Mouse (Mus musculus) embryo, embryonic 11.5 days (tissue): Measurements from ENCODE around the gene Mmp14.
A peak's percentile ranks its signal among the peaks of the same experiment; 100 is the strongest.

Experiments
- DNase-seq: peaks from one replicate; pipeline ENCODE4 v3.0.0-alpha.2; 2012; ENCODE audit warnings: low read depth, low spot score

The Mmp14 gene

GRCm38 (mm10) chr14:54433941-54434531 is 2.6 kb downstream of the Mmp14 start:
- DNase-seq, result no peak

GRCm38 (mm10) chr14:54435194-54435918 is 3.9 kb downstream of the Mmp14 start:
- no peak for DNase-seq

GRCm38 (mm10) chr14:54439155-54439554 is 7.7 kb downstream of the Mmp14 start:
- no peak for DNase-seq

- DNase-seq, result no peak
Observed at GRCm38 (mm10) chr14:54439610-54440009, 8.2 kb downstream of the Mmp14 start.

GRCm38 (mm10) chr14:54440538-54440937 is 9.1 kb downstream of the Mmp14 start:
- DNase-seq, result no peak

GRCm38 (mm10) chr14:54441365-54441764 is 10.0 kb downstream of the Mmp14 start:
- no peak for DNase-seq

GRCm38 (mm10) chr14:54442548-54442947 is 11.1 kb downstream of the Mmp14 start:
- DNase-seq, result no peak

- DNase-seq, result no peak
Observed at GRCm38 (mm10) chr14:54443196-54443595, 11.8 kb downstream of the Mmp14 start.

GRCm38 (mm10) chr14:54443712-54444618 is 12.6 kb downstream of the Mmp14 start:
- DNase-seq, result no peak

- DNase-seq, result no peak
Observed at GRCm38 (mm10) chr14:54445476-54445875, 14.1 kb downstream of the Mmp14 start.

- DNase-seq, result no peak
Observed at GRCm38 (mm10) chr14:54453566-54453965, 22.2 kb downstream of the Mmp14 start.

- no peak for DNase-seq
Observed at GRCm38 (mm10) chr14:54454669-54455528, 23.5 kb downstream of the Mmp14 start.

GRCm38 (mm10) chr14:54457907-54458569 is 26.6 kb downstream of the Mmp14 start:
- no peak for DNase-seq

GRCm38 (mm10) chr14:54462146-54462545 is 30.7 kb downstream of the Mmp14 start:
- DNase-seq, result no peak

- DNase-seq, result no peak
Observed at GRCm38 (mm10) chr14:54463108-54463958, 31.9 kb downstream of the Mmp14 start.

GRCm38 (mm10) chr14:54463959-54464292 is 32.5 kb downstream of the Mmp14 start, which contains the start of gene Lrp10:
Gene Lrp10, plus strand, starts transcription at chr14:54464137.
- DNase-seq, result peak; percentile 76

- DNase-seq, result no peak
Observed at GRCm38 (mm10) chr14:54464293-54465005, 33.0 kb downstream of the Mmp14 start.

- no peak for DNase-seq
Observed at GRCm38 (mm10) chr14:54471467-54471866, 40.1 kb downstream of the Mmp14 start.

GRCm38 (mm10) chr14:54472671-54473070 is 41.3 kb downstream of the Mmp14 start:
- no peak for DNase-seq
